In the genomic region with DNA sequence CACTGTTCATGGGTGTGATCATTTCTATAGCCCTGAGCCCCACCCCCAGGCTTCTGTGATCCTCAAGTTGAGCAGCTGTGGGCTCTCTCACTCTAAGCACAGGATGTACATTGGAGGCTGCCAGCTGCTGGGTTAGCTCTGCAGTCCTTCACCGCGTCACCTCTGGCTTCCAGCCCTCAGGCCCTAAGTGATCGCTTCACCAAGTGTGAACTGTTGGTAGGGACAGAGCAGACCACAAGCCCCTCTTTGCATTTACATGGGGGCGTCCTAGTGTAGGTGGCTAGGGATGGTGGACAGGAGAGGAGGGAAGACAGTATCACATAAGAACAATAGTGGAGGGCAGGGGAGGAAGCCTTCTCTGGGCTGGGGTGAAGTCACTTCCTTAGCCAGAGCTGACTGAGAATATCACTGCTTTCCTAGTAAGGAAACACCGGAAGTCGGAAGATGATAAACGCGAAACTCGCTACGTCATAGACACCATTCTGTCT, we compare ENCODE assay signal across 8 mouse cellular contexts. TPM values are rescaled to one million over a fixed set of nuclear protein-coding genes. Genes with fewer than 3 reads are reported as not detected.
DNase-seq lines count a peak whose midpoint lies in the region; ATAC-seq and TF ChIP-seq lines count a peak whose summit lies in the region.

No protein-coding gene starts in this region.

- H3K4me1 ChIP-seq in liver, adult 2 months (ENCODE audit: control insufficient read depth, insufficient read depth, low read length) = no peaks in the 10 kb centered on the region
- peaks cover 22% of the 10 kb centered on the region for H3K4me1 ChIP-seq in heart, embryonic 13.5 days
- peaks cover 14% of the 10 kb centered on the region for H3K4me1 ChIP-seq in liver, embryonic 11.5 days (replicated peaks; ENCODE audit: control insufficient read depth, insufficient read depth, low read length)

- DNase-seq in liver, adult 2 months (ENCODE audit: extremely low read depth, low read depth, low spot score) = no peak
- no peak for DNase-seq in liver
- DNase-seq in liver, embryonic 11.5 days (ENCODE audit: low spot score) = no peak
- DNase-seq in spleen, postnatal 10 days (ENCODE audit: low spot score in 2 of 2) = peak; percentile 43 to 75
- no peak for DNase-seq in right cerebral cortex, postnatal 25 days
- DNase-seq in adrenal gland, adult 18-20 months (ENCODE audit: low spot score in 2 of 2) = no peak
- DNase-seq in right cerebral cortex, adult 18-20 months = no peak

- H3K4me3 ChIP-seq in liver, adult 2 months (ENCODE audit: insufficient read depth, low read depth, low read length) = no peak overlapping the region
- H3K4me3 ChIP-seq in heart, embryonic 13.5 days = no peak overlapping the region
- H3K4me3 ChIP-seq in liver, embryonic 11.5 days (ENCODE audit: low read depth, low read length) = no peak overlapping the region

- 77% methylated on average over 10 of the region's 10 CpGs for WGBS in liver, adult 2 months
- 60% methylated on average over 10 of the region's 10 CpGs for WGBS in heart, embryonic 13.5 days
- WGBS in liver, embryonic 11.5 days = 65% methylated on average over 10 of the region's 10 CpGs

- no peaks in the 10 kb centered on the region for H3K79me2 ChIP-seq in liver, adult 2 months (ENCODE audit: control insufficient read depth, insufficient read depth, low read length)

- H3K27me3 ChIP-seq in liver, adult 2 months (ENCODE audit: control insufficient read depth, insufficient read depth, low read length) = no peaks in the 10 kb centered on the region
- H3K27me3 ChIP-seq in heart, embryonic 13.5 days (replicated peaks) = no peaks in the 10 kb centered on the region
- H3K27me3 ChIP-seq in liver, embryonic 11.5 days (replicated peaks; ENCODE audit: control insufficient read depth, insufficient read depth, low read length) = no peaks in the 10 kb centered on the region

- no peaks in the 10 kb centered on the region for H3K9me3 ChIP-seq in heart, embryonic 13.5 days
- no peaks in the 10 kb centered on the region for H3K9me3 ChIP-seq in liver, embryonic 11.5 days (ENCODE audit: control insufficient read depth, low read length)

- no peak overlapping the region for H3K9ac ChIP-seq in liver, adult 2 months (ENCODE audit: low read depth, low read length)
- H3K9ac ChIP-seq in heart, embryonic 13.5 days = no peak overlapping the region
- no peak overlapping the region for H3K9ac ChIP-seq in liver, embryonic 11.5 days (ENCODE audit: low read depth, low read length)

- TF ChIP-seq POLR2A in liver, adult 2 months (IDR thresholded peaks at IDR 0.05; ENCODE audit: extremely low read depth, insufficient read depth, low read length) = no peak

- H3K4me2 ChIP-seq in heart, embryonic 13.5 days = no peak overlapping the region
- H3K4me2 ChIP-seq in liver, embryonic 11.5 days = no peak overlapping the region

- TF ChIP-seq CTCF in liver, adult 2 months (IDR thresholded peaks at IDR 0.05; ENCODE audit: low read depth, low read length) = no peak

- ATAC-seq in heart, embryonic 13.5 days (ENCODE audit: extremely low read depth, insufficient number of reproducible peaks, low FRiP score, low TSS enrichment) = no peak
- ATAC-seq in liver, embryonic 11.5 days (replicated peaks; ENCODE audit: low FRiP score) = peak; percentile 34; the same call in 1 of the 2 replicates

- H3K27ac ChIP-seq in liver, adult 2 months (replicated peaks; ENCODE audit: insufficient read depth, low read depth, low read length) = peak overlapping the region; percentile 68
- H3K27ac ChIP-seq in heart, embryonic 13.5 days (replicated peaks) = peak overlapping the region; percentile 66
- peak overlapping the region; percentile 47 for H3K27ac ChIP-seq in liver, embryonic 11.5 days (ENCODE audit: low read depth, low read length)

- no peaks in the 10 kb centered on the region for H3K36me3 ChIP-seq in liver, adult 2 months (ENCODE audit: control insufficient read depth, insufficient read depth, low read length)
- H3K36me3 ChIP-seq in heart, embryonic 13.5 days = no peaks in the 10 kb centered on the region
- no peaks in the 10 kb centered on the region for H3K36me3 ChIP-seq in liver, embryonic 11.5 days (ENCODE audit: control insufficient read depth, insufficient read depth, low read length)

RNA-seq across cellular contexts. Expression of a gene that starts 50.2 kb away (rescaled TPM):
- total RNA-seq in liver, adult 2 months (2014; rRNA removed) = 11.6 and 13.8 TPM in 2 replicates
- 7.0 and 7.9 TPM in 2 replicates for polyA plus RNA-seq in liver, adult 2 months (2012; rRNA removed)
- polyA plus RNA-seq in heart, embryonic 13.5 days (2015; fragmentation: Nextera tagmentation; extraction: Ambion mirVana) = 7.6 and 9.0 TPM in 2 replicates
- polyA plus RNA-seq in liver, embryonic 11.5 days (2014; fragmentation: Nextera tagmentation; extraction: Ambion mirVana) = 18.0 and 21.4 TPM in 2 replicates
- total RNA-seq in adrenal gland, adult 18-20 months (2021) = 100 to 1,000 TPM in 1 of 2 experiments, 10 to 100 TPM in 1; 81.3 to 105 TPM

Comparison
In these comparisons a context has a peak if more than half of its experiments do, and no peak if none do; other contexts are left out.
1. DNase-seq: peak in spleen, postnatal 10 days (2 of 2); none in liver, adult 2 months (single experiment), liver (single experiment), liver, embryonic 11.5 days (single experiment), right cerebral cortex, postnatal 25 days (single experiment), adrenal gland, adult 18-20 months (0 of 2) and right cerebral cortex, adult 18-20 months (single experiment).
2. Peak in every context shown above with its lines, with median percentiles within 50 percentile points of each other: H3K27ac ChIP-seq.